Mouse (Mus musculus): ENCODE data around the gene Smdt1.

DNA sequence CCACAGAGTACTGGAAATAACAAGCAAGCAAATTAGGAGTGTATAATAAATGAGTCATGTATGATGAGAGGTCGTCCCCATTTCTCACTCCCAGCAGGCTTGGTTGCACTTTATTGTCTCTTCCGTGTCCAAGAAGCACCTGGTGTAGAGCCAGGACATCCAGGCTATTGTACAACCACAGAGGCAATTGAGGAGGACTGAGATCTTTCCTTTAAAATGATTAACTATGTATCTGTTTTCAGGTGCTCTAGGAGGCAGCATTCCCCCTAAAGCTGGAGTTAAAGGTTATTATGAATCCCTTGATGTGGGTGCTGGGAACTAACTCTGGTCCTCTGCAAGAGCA is 10.2 kb downstream of the Smdt1 start:
- TF ChIP-seq CTCF (IDR thresholded peaks at IDR 0.05 in 2 of 3, conservative IDR thresholded peaks at IDR 0.05 in 1 of 3; ENCODE audit: control insufficient read depth in 1 of 3, insufficient read depth in 1 of 3, low read depth in 2 of 3, low read length in 3 of 3, poor library complexity in 1 of 3, severe bottlenecking in 1 of 3) (no peak), ETS1 (IDR thresholded peaks at IDR 0.05; ENCODE audit: low read depth, low read length) (no peak), SMC3 (IDR thresholded peaks at IDR 0.05; ENCODE audit: low read depth, low read length) (no peak), POLR2AphosphoS5 (IDR thresholded peaks at IDR 0.05; ENCODE audit: borderline replicate concordance, low read depth, low read length) (no peak), MAX (IDR thresholded peaks at IDR 0.05; ENCODE audit: low read length) (no peak), ZKSCAN1 (IDR thresholded peaks at IDR 0.05; ENCODE audit: low read depth, low read length) (no peak), RCOR1 (IDR thresholded peaks at IDR 0.05; ENCODE audit: low read depth, low read length) (no peak), EP300 (IDR thresholded peaks at IDR 0.05; ENCODE audit: low read depth in 1 of 2, low read length in 2 of 2) (no peak), POLR2A (IDR thresholded peaks at IDR 0.05; ENCODE audit: control insufficient read depth in 1 of 2, insufficient read depth in 1 of 2, low read depth in 1 of 2, low read length in 2 of 2, poor library complexity in 1 of 2) (no peak; a peak in 1 of 4 replicates), CHD2 (IDR thresholded peaks at IDR 0.05; ENCODE audit: low read length) (no peak), MAZ (IDR thresholded peaks at IDR 0.05; ENCODE audit: low read depth, low read length) (no peak)
